Mouse (Mus musculus): ENCODE data around the gene Rpl13.

DNA sequence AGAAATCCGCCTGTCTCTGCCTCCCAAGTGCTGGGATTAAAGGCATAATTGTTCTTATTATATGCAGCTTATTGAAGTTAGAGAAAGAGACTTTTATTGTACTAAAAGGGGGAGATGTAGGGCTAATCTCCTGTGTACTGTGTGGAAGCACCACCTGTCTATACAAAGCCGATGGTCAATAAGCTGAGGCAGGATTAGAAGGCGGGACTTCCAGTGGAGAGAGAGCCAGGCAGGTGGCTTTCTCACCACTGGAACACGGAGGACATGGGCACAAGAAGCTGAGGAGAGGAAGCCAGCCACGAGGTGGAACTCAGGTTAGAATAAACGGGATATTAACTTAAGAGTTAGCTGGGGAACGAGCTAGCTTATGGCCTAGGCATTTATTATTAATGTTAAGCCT, 39.4 kb upstream of the Rpl13 start, which contains the start of gene Spg7:
- TF ChIP-seq CTCF (IDR thresholded peaks at IDR 0.05; ENCODE audit: low read depth): no peak
- TF ChIP-seq EP300 (IDR thresholded peaks at IDR 0.05; ENCODE audit: low read depth): no peak

Data from liver, postnatal 0 days (tissue).